Mouse (Mus musculus) heart, embryonic 12.5 days (tissue): ENCODE data around the gene Nagpa. TPM values are rescaled to one million over a fixed set of nuclear protein-coding genes. Genes with fewer than 3 reads are reported as not detected.
A peak's percentile ranks its signal among the peaks of the same experiment; 100 is the strongest.
"Not testable (repeated sequence)": the region's sequence is repeated elsewhere in the genome, so short reads cannot be mapped to it uniquely, and the experiment has no call there.

Experiments
- ATAC-seq: fragments of 200-750 bp; cut with Nextera tagmentation; 2 replicates; pipeline ENCODE4 v1.8.0; 2017; ENCODE audit warnings: moderate TSS enrichment, moderate library complexity; ENCODE audit not compliant: insufficient number of reproducible peaks, low FRiP score
- H3K27ac ChIP-seq: fragments of 300-500 bp; sonication (generic); 2 replicates; pipeline ENCODE4 v1.5.1; 2016; ENCODE audit warnings: mild to moderate bottlenecking, moderate library complexity; ENCODE audit not compliant: poor library complexity, severe bottlenecking
- H3K27me3 ChIP-seq: fragments of 300-500 bp; sonication (generic); replicated peaks from 2 replicates; pipeline ENCODE4 v1.6.1; 2016; ENCODE audit warnings: mild to moderate bottlenecking, moderate library complexity
- H3K36me3 ChIP-seq: fragments of 300-500 bp; sonication (generic); 2 replicates; pipeline ENCODE4 v1.6.1; 2016; ENCODE audit warnings: mild to moderate bottlenecking, moderate library complexity
- H3K4me1 ChIP-seq: fragments of 300-500 bp; sonication (generic); replicated peaks from 2 replicates; pipeline ENCODE4 v1.6.1; 2016; ENCODE audit warnings: mild to moderate bottlenecking
- H3K4me2 ChIP-seq: fragments of 300-500 bp; sonication (generic); 2 replicates; pipeline ENCODE4 v1.6.1; 2016; ENCODE audit warnings: mild to moderate bottlenecking, moderate library complexity
- H3K4me3 ChIP-seq: fragments of 300-500 bp; sonication (generic); 2 replicates; pipeline ENCODE4 v1.5.1; 2016; ENCODE audit warnings: mild to moderate bottlenecking
- H3K9ac ChIP-seq: fragments of 300-500 bp; sonication (generic); 2 replicates; pipeline ENCODE4 v1.6.1; 2016; ENCODE audit warnings: mild to moderate bottlenecking, moderate library complexity
- H3K9me3 ChIP-seq: fragments of 300-500 bp; sonication (generic); replicated peaks from 2 replicates; pipeline ENCODE4 v1.6.1; 2016; ENCODE audit warnings: mild to moderate bottlenecking, moderate library complexity
- WGBS: fragments of 180-500 bp; shearing (Covaris S2); methylation state at CpG from one replicate; pipeline ENCODE4 v1.1.7; 2016; 5-methylcytosine and 5-hydroxymethylcytosine counted together
- polyA plus RNA-seq: library from polyadenylated mRNA; unstranded; fragments of >200 nt; fragmentation: Nextera tagmentation; extraction: Ambion mirVana; gene quantifications from 2 replicates; pipeline ENCODE4 v1.2.1, GENCODE M21; 2016

Nagpa gene
- polyA plus RNA-seq = 14.0 and 15.4 TPM in 2 replicates

DNA sequence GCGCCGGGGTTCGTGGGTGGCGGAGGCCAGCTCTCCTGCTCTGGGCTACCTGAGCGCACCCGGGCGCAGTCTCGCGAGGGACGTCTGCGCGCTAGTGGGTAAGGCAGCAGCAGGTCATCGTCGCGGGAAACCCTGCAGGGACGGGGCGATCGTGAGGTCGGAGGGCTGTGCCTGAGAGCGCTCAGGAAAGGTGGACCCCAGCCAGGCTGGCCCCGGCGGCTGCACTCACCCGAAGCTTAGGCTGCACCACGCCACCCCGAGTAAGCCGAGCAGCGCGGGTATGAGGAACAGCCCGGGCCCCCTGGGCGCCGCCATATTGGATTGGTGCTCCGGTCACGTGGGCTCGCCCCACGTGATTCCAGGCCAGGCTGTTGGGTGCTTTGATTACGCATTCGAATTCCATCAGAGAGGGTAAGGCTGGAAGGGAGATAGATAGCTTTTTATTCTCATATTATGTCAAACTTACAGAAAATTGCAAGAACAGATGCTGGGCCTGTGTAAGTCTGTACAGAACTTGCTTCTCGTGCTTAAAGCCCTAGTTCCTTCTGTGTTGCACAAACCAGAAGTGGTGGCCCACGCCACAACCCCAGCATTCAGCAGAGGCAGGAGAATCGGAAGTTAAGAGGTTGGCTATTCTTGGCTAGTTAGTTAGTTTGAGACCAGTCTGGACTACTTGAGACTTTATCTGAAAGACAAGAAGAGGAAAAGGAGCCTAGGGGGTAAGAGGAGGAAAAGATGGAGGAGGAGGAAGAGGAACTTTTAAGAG lies at the start of gene Nagpa:
Gene Nagpa, minus strand, starts transcription at position 345 of the 766 bp plus-strand sequence.
- no peak within 1 kb of the TSS for H3K27ac ChIP-seq

DNA sequence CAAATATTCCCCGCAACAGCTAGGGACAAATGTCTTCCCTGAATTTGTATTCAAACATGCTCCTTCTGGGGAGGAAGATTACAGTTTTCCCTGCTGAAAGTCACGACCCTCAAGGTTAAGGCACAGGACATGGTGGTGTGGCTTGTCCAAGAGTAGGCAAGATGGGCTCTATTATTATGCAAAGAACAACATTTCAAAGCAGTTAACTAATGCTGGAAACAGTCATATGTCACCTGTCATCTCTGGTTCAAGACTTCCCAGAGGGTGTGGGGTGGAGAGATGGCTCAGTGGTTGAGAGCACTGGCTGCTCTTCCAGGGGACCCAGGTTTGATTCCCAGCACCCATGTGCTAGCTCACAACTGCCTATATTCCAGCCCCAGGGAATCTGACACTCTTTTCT lies 48.4 kb upstream of the Nagpa start:
- Histone ChIP-seq H3K4me2 (no peak overlapping the region), H3K9me3 (no peaks in the 10 kb centered on the region), H3K27me3 (no peaks in the 10 kb centered on the region), H3K4me3 (no peak overlapping the region), H3K36me3 (peaks cover 49% of the 10 kb centered on the region), H3K9ac (no peak overlapping the region), H3K27ac (no peak overlapping the region), H3K4me1 (peaks cover 12% of the 10 kb centered on the region)
- WGBS = 88% methylated on average over 2 of the region's 2 CpGs
- ATAC-seq = no peak

More for the DNA sequence above, at the start of gene Nagpa:
- ATAC-seq = peak; percentile 84
- Histone ChIP-seq H3K9ac (peak within 1 kb of the TSS; percentile 72), H3K27me3 (no peaks in the 10 kb centered on the region), H3K4me3 (peak within 1 kb of the TSS; percentile 71), H3K36me3 (peaks cover 19% of the 10 kb centered on the region), H3K4me1 (peaks cover 11% of the 10 kb centered on the region; the same call in 1 of the 2 replicates), H3K9me3 (no peaks in the 10 kb centered on the region), H3K4me2 (peak within 1 kb of the TSS; percentile 98)
- 3% methylated on average over 40 of the region's 40 CpGs for WGBS

DNA sequence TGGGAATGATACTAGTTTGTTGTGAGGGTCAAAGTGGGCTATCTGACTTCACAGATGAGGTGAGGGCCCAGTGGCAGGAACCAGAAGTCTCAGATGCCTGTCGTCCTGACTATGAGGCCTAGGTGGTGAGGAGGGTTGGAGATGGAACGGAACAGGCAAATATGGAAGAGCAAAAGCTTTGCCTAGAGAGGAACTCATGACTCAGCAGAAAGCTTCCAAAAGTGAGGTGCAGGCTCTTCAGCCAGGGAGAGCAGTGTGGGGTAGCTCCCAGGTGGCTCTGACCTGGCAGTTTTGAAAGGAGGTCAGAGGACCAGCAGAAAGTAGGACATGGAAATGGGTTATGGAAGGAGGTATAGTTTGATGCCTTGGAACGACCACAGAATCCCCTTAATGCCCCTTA lies 47.1 kb upstream of the Nagpa start:
- Histone ChIP-seq H3K4me2 (no peak overlapping the region), H3K36me3 (peaks cover 59% of the 10 kb centered on the region), H3K27ac (no peak overlapping the region), H3K27me3 (no peaks in the 10 kb centered on the region), H3K9me3 (no peaks in the 10 kb centered on the region), H3K4me3 (no peak overlapping the region), H3K4me1 (peaks cover 12% of the 10 kb centered on the region), H3K9ac (no peak overlapping the region)
- ATAC-seq = no peak
- WGBS = 80% methylated on average over 3 of the region's 3 CpGs

DNA sequence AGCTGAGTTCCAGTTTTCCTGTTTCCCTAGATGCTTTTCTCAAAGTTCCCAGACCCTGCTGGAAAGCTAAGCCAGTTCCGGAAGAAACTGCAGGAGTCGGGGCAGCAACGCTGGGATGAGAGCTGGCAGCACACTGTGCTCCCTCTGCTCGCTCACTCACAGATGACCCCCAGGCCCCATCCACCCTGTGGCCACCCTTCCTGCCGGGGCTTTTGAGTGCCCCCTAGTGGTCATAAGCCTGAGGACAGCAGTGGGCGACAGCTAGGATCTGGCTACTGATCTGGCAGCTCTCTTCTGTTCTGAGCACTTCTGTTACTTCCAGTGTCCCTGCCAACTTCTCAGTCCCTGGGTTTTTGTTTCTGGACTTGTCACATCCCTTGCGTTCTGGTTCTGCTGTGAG lies 40.6 kb upstream of the Nagpa start:
- H3K9ac ChIP-seq = no peak overlapping the region
- H3K36me3 ChIP-seq = peaks cover 91% of the 10 kb centered on the region
- no peaks in the 10 kb centered on the region for H3K27me3 ChIP-seq
- no peaks in the 10 kb centered on the region for H3K9me3 ChIP-seq
- no peak overlapping the region for H3K4me3 ChIP-seq
- no peak overlapping the region for H3K4me2 ChIP-seq
- WGBS = 38% methylated on average over 7 of the region's 7 CpGs
- H3K4me1 ChIP-seq = no peaks in the 10 kb centered on the region
- peak; percentile 63; the same call in 1 of the 2 replicates for ATAC-seq
- H3K27ac ChIP-seq = no peak overlapping the region

DNA sequence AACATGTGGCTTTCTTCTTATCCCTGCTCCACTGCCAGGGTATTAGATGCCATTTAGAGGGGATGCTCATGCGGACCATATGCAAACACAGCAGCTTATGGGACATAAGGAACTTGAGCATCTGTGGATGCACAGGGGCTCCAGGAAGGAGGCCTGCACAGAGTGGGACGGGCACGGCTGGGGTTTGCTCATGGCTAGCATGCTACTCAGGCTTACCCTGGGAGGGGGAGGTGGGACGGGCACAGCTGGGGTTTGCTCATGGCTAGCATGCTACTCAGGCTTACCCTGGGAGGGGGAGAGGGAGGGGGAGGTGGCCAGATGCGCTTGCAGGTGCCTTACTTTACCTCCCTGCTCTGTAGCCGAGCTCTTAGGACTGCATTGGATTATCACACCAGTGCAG lies 39.1 kb upstream of the Nagpa start:
- no peak overlapping the region for H3K4me3 ChIP-seq
- H3K9me3 ChIP-seq = no peaks in the 10 kb centered on the region
- no peak overlapping the region for H3K4me2 ChIP-seq
- ATAC-seq = no peak
- peaks cover 84% of the 10 kb centered on the region for H3K36me3 ChIP-seq
- no peaks in the 10 kb centered on the region for H3K27me3 ChIP-seq
- WGBS = 82% methylated on average over 6 of the region's 6 CpGs
- no peak overlapping the region for H3K27ac ChIP-seq
- no peak overlapping the region for H3K9ac ChIP-seq
- no peaks in the 10 kb centered on the region for H3K4me1 ChIP-seq

DNA sequence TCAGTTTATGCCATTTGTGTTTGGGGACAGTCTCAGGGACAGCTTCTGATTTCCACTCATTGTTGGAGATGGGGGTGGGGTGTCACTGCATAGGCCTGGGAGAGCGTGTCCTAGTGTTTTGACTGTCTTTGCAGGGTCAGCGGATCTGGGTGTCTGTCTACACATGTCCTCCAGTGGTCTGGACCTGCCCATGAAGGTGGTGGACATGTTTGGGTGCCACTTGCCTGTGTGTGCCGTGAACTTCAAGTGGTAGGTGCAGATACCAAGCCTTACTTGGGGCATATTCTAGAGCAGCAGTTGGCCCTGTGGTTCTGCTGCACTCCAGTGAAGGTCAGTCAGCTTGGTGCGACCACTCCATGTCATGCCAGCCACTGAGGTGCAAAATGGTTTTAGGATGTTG lies 38.5 kb upstream of the Nagpa start:
- H3K9me3 ChIP-seq = no peaks in the 10 kb centered on the region
- no peak overlapping the region for H3K9ac ChIP-seq
- no peak overlapping the region for H3K27ac ChIP-seq
- no peak for ATAC-seq
- no peaks in the 10 kb centered on the region for H3K4me1 ChIP-seq
- no peaks in the 10 kb centered on the region for H3K27me3 ChIP-seq
- no peak overlapping the region for H3K4me2 ChIP-seq
- no peak overlapping the region for H3K4me3 ChIP-seq
- 86% methylated on average over 4 of the region's 4 CpGs for WGBS
- H3K36me3 ChIP-seq = peaks cover 79% of the 10 kb centered on the region

DNA sequence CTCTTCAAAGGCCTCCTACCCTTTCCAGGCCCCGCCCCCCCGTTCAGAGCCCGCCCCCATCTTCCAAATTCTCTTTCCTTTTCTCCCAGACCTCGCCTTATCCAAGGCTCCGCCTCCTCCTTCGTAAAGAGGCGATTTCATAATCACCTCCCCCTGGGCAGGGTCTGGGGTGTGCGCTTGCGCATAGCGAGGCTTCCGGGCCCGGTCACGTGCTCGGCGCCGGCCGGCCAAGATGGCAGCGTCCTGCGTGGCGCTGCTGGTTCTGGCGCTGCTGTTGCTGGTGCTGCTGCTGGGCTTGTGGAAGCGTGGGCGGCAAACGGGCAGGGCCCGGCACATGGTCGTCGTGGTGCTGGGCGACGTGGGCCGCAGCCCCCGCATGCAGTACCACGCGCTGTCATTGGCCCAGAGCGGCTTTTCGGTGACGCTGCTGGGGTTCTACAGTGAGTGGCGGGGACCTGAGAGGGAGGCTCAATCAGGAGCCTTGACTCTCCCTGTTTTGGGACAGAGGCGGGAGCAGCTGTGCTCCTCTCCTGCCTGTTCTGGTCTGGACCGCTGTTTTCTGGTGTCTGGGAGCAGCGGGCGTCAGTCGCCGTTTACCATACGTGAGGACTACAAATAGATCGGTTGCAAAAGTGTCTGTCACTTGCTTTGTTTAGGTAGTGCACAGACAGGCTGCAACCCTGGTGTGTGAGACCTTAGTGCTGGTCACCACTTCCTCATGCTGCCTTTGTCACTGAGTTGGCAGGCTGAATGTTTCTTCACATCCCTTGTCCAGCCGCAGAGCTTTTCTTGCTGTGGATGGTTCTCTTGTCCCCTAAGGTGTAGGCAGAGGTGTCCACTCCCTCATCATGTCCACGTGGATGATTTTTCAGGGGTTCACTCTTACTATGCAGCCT lies 29.9 kb upstream of the Nagpa start, which contains the start of gene Alg1:
Gene Alg1, plus strand, starts transcription at position 204 of the 896 bp plus-strand sequence.
- Histone ChIP-seq H3K27me3 (no peaks in the 10 kb centered on the region), H3K4me3 (peak within 1 kb of the TSS; percentile 99), H3K9ac (peak within 1 kb of the TSS; percentile 87), H3K4me1 (peaks cover 12% of the 10 kb centered on the region), H3K4me2 (peak within 1 kb of the TSS; percentile 92), H3K27ac (peak within 1 kb of the TSS; percentile 56; the same call in 1 of the 2 replicates), H3K9me3 (peaks cover 6% of the 10 kb centered on the region; the same call in 1 of the 2 replicates), H3K36me3 (peaks cover 10% of the 10 kb centered on the region)
- peak; percentile 96 for ATAC-seq
- WGBS = 1% methylated on average over 46 of the region's 47 CpGs

DNA sequence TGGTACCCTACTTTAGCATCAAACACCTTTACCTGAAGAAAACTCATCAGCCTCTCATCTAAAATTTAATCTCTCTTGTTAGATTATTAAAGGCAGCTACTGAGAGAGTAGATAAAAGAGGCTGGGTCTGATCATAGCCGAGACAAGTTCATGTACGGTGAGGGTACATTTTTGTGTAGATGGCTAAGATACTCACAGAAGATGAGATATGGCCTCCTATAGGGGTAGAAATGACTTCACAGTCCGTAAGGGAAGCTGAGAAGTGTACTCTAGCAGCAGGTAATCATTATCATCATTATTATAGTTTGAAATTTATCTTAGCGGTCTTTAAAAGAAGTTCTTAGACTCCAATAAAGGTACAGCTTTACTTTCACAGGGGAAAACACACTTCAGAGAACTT lies 29.2 kb upstream of the Nagpa start:
- no peak for ATAC-seq
- H3K4me2 ChIP-seq = peak overlapping the region; percentile 92
- WGBS = 76% methylated on average over 4 of the region's 4 CpGs

DNA sequence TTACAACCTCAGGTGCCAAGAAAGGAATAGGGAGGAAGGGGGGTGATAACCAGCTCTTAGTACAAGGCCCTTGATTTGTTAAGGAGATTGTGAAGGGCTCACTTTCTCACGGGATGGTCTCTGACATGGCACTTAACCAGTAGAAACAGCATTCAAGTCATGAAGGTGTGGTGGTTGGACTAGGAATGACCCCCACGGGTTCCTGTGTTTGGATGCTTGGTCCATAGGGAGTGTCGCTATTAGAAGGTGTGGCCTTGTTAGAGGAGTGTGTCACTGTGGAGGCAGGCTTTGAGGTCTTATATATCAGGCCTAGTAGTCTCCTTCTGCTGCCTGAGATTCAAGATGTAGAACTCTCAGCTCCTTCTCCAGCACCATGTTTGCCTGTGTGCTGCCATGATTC lies 24.3 kb upstream of the Nagpa start:
- WGBS = 76% methylated on average over 3 of the region's 3 CpGs

More for the DNA sequence above, 29.2 kb upstream of the Nagpa start:
- Histone ChIP-seq H3K36me3 (0 out of 2 replicates have a peak, but pooled peaks cover 8% of the 10 kb centered on the region), H3K27ac (no peak overlapping the region), H3K4me1 (peaks cover 12% of the 10 kb centered on the region), H3K9me3 (peaks cover 6% of the 10 kb centered on the region; the same call in 1 of the 2 replicates), H3K9ac (no peak overlapping the region), H3K4me3 (peak overlapping the region; percentile 99), H3K27me3 (no peaks in the 10 kb centered on the region)

DNA sequence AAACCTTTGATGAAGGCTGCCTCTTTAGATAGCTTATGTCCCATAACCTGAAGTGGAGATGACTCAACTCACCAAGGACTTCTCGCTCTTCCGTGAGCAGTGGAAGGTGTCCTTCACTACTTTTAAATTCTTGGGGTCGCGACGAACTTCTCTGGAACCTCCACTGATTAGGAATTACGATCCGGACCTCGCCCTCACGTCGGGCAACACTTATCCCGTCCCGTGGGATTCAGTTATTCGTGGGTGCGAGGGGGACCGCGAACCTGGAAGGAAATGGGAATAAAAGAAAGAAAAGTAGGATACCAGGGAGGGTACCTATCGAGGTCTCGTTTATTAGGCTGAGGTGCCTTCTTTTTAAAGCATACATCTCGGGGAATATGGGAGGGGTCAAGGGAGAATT lies 23.7 kb upstream of the Nagpa start:
- H3K4me1 ChIP-seq, H3K27me3 ChIP-seq, H3K4me2 ChIP-seq, H3K4me3 ChIP-seq, H3K36me3 ChIP-seq, H3K9ac ChIP-seq, ATAC-seq, H3K9me3 ChIP-seq, H3K27ac ChIP-seq: not testable (repeated sequence)
- whole genome bisulfite sequencing = 72% methylated on average over 19 of the region's 19 CpGs

More for the DNA sequence above, 24.3 kb upstream of the Nagpa start:
- not testable (repeated sequence) for H3K27ac ChIP-seq, H3K9me3 ChIP-seq, H3K4me1 ChIP-seq, H3K27me3 ChIP-seq, H3K4me3 ChIP-seq, H3K9ac ChIP-seq, H3K36me3 ChIP-seq, ATAC-seq, H3K4me2 ChIP-seq

DNA sequence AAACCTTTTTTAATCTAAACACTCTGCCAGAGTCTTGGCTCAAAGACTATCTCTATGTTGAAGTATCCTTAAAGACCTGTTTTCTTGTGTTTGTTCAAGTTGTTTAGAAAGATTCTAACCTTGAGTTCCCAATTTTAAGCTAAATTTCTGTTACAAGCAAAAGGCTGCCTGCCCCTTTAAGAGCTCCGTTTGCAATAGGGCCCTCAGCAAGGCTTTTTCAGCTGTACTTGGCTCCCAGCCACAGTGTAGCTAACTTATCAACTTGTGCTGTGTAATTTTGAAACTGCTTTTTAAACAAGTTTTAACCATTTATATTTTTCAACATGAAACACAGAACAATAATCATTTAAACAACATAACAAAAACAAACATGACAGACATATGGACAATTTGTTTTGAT lies 22.7 kb upstream of the Nagpa start:
- H3K9me3 ChIP-seq, H3K4me2 ChIP-seq, H3K4me1 ChIP-seq, ATAC-seq, H3K27ac ChIP-seq, H3K36me3 ChIP-seq, H3K27me3 ChIP-seq, H3K4me3 ChIP-seq, H3K9ac ChIP-seq: not testable (repeated sequence)
- 0% methylated on average over 1 of the region's 1 CpGs for WGBS
